Mouse (Mus musculus) testis, adult 2 months (tissue): ENCODE measurements around the gene 3110040M04Rik. TPM values are rescaled to one million over a fixed set of nuclear protein-coding genes. Genes with fewer than 3 reads are reported as not detected.
"Not testable (repeated sequence)": the region's sequence is repeated elsewhere in the genome, so short reads cannot be mapped to it uniquely, and the experiment has no call there.

Experiments used
- H3K27ac ChIP-seq: fragments of 200-500 bp; 2 replicates; pipeline ENCODE4 v1.5.1; 2012; ENCODE audit warnings: low read depth, low read length; ENCODE audit not compliant: control insufficient read depth, insufficient read depth
- H3K27me3 ChIP-seq: fragments of 200-500 bp; 2 replicates; pipeline ENCODE4 v1.6.1; 2012; ENCODE audit warnings: mild to moderate bottlenecking, low read length, moderate library complexity; ENCODE audit not compliant: control insufficient read depth, insufficient read depth
- H3K36me3 ChIP-seq: fragments of 200-500 bp; 2 replicates; pipeline ENCODE4 v1.6.1; 2012; ENCODE audit warnings: mild to moderate bottlenecking, low read length; ENCODE audit not compliant: control insufficient read depth, insufficient read depth
- H3K4me1 ChIP-seq: fragments of 200-500 bp; 2 replicates; pipeline ENCODE4 v1.6.1; 2012; ENCODE audit warnings: low read length; ENCODE audit not compliant: control insufficient read depth, insufficient read depth
- H3K4me3 ChIP-seq: fragments of 200-500 bp; 2 replicates; pipeline ENCODE4 v1.5.1; 2012; ENCODE audit warnings: low read depth, mild to moderate bottlenecking, low read length, moderate library complexity, mixed read lengths; ENCODE audit not compliant: control insufficient read depth
- CTCF ChIP-seq: fragments of 200-500 bp; IDR thresholded peaks from 2 replicates; pipeline ENCODE4 v1.5.1; 2012; ENCODE audit warnings: low read depth, mild to moderate bottlenecking, inconsistent platforms, low read length, moderate library complexity; ENCODE audit not compliant: control insufficient read depth, insufficient read depth, insufficient replicate concordance
- POLR2A ChIP-seq: fragments of 200-500 bp; IDR thresholded peaks from 2 replicates; pipeline ENCODE4 v1.6.1; 2012; ENCODE audit warnings: low read depth, mild to moderate bottlenecking, inconsistent platforms, low read length, moderate library complexity; ENCODE audit not compliant: control insufficient read depth
- polyA plus RNA-seq: library from polyadenylated mRNA; depleted of rRNA; stranded (reverse); fragments of >200 nt; gene quantifications from 2 replicates; pipeline ENCODE4 v1.2.3, GENCODE M21; 2012; rRNA removed

3110040M04Rik gene
- 0.12 TPM in 1 of 2 replicates, not detected in the other for polyA plus RNA-seq

- H3K36me3 ChIP-seq, H3K27me3 ChIP-seq, H3K4me1 ChIP-seq, H3K27ac ChIP-seq, H3K4me3 ChIP-seq: not testable (repeated sequence)
These were observed at the start of gene 3110040M04Rik for GRCm38 (mm10) chr1:151203818-151204217. Gene 3110040M04Rik (plus strand): TSS chr1:151204121.

GRCm38 (mm10) chr1:151154131-151154530, 49.8 kb upstream of the 3110040M04Rik start:
- not testable (repeated sequence) for H3K27me3 ChIP-seq, H3K36me3 ChIP-seq, H3K4me3 ChIP-seq, H3K27ac ChIP-seq, H3K4me1 ChIP-seq

GRCm38 (mm10) chr1:151156129-151156528, 47.8 kb upstream of the 3110040M04Rik start:
- TF ChIP-seq CTCF (no peak), POLR2A (no peak)
- no peak overlapping the region for H3K27ac ChIP-seq

GRCm38 (mm10) chr1:151156777-151157632, 46.9 kb upstream of the 3110040M04Rik start:
- no peaks in the 10 kb centered on the region for H3K27me3 ChIP-seq
- no peak overlapping the region for H3K4me3 ChIP-seq
- TF ChIP-seq POLR2A (no peak), CTCF (no peak)
- no peaks in the 10 kb centered on the region; the same call in 1 of the 2 replicates for H3K4me1 ChIP-seq
- no peak overlapping the region for H3K27ac ChIP-seq
- no peaks in the 10 kb centered on the region for H3K36me3 ChIP-seq

More at GRCm38 (mm10) chr1:151156129-151156528, 47.8 kb upstream of the 3110040M04Rik start:
- H3K27me3 ChIP-seq, result no peaks in the 10 kb centered on the region
- H3K4me1 ChIP-seq, result no peaks in the 10 kb centered on the region; the same call in 1 of the 2 replicates
- no peak overlapping the region for H3K4me3 ChIP-seq
- H3K36me3 ChIP-seq, result no peaks in the 10 kb centered on the region

GRCm38 (mm10) chr1:151157963-151158856, 45.7 kb upstream of the 3110040M04Rik start:
- no peak for TF ChIP-seq CTCF
- no peak for TF ChIP-seq POLR2A
- Histone ChIP-seq H3K27ac (no peak overlapping the region), H3K4me1 (no peaks in the 10 kb centered on the region; the same call in 1 of the 2 replicates), H3K36me3 (no peaks in the 10 kb centered on the region), H3K27me3 (no peaks in the 10 kb centered on the region), H3K4me3 (no peak overlapping the region)

- no peak for TF ChIP-seq POLR2A
- TF ChIP-seq CTCF, result no peak
- Histone ChIP-seq H3K27ac (no peak overlapping the region), H3K4me3 (no peak overlapping the region), H3K27me3 (no peaks in the 10 kb centered on the region), H3K4me1 (no peaks in the 10 kb centered on the region), H3K36me3 (no peaks in the 10 kb centered on the region)
These were observed 44.9 kb upstream of the 3110040M04Rik start for GRCm38 (mm10) chr1:151158857-151159510.

- Histone ChIP-seq H3K4me3 (no peak overlapping the region), H3K4me1 (no peaks in the 10 kb centered on the region), H3K27me3 (no peaks in the 10 kb centered on the region), H3K27ac (no peak overlapping the region), H3K36me3 (no peaks in the 10 kb centered on the region)
- TF ChIP-seq CTCF, result no peak
- no peak for TF ChIP-seq POLR2A
These were observed 37.9 kb upstream of the 3110040M04Rik start for GRCm38 (mm10) chr1:151166031-151166430.
